Mouse (Mus musculus) cerebellum, adult 9-10 months (tissue): ENCODE data around the gene 1700034I23Rik.
"Not testable (repeated sequence)": the region's sequence is repeated elsewhere in the genome, so short reads cannot be mapped to it uniquely, and the experiment has no call there.

ENCODE experiments used
- DNase-seq: peaks from one replicate; pipeline ENCODE4 v3.0.0; 2022

The 1700034I23Rik gene

GRCm38 (mm10) chr3:40902443-40902842, at the start of gene 1700034I23Rik:
Gene 1700034I23Rik (minus strand): TSS chr3:40902543.
- not testable (repeated sequence) for DNase-seq

- peak; percentile 26 for DNase-seq
These were observed 49.0 kb upstream of the 1700034I23Rik start for GRCm38 (mm10) chr3:40951365-40951764.

- DNase-seq = peak; percentile 69
These were observed 48.4 kb upstream of the 1700034I23Rik start for GRCm38 (mm10) chr3:40950601-40951201.

- no peak for DNase-seq
These were observed 47.7 kb upstream of the 1700034I23Rik start for GRCm38 (mm10) chr3:40949903-40950600.

- peak; percentile 100 for DNase-seq
These were observed 47.0 kb upstream of the 1700034I23Rik start, which contains the start of gene Larp1b for GRCm38 (mm10) chr3:40949170-40949902. Gene Larp1b (plus strand): TSS chr3:40949828.

GRCm38 (mm10) chr3:40939019-40939418, 36.7 kb upstream of the 1700034I23Rik start:
- no peak for DNase-seq

- DNase-seq = no peak
These were observed 36.2 kb upstream of the 1700034I23Rik start for GRCm38 (mm10) chr3:40938592-40938991.

- no peak for DNase-seq
These were observed 35.8 kb upstream of the 1700034I23Rik start for GRCm38 (mm10) chr3:40938189-40938588.

GRCm38 (mm10) chr3:40894336-40894735, 8.0 kb downstream of the 1700034I23Rik start:
- DNase-seq = not testable (repeated sequence)

GRCm38 (mm10) chr3:40893816-40894258, 8.5 kb downstream of the 1700034I23Rik start:
- DNase-seq = peak; percentile 100

- not testable (repeated sequence) for DNase-seq
These were observed 49.1 kb downstream of the 1700034I23Rik start for GRCm38 (mm10) chr3:40853123-40853738.
